Mouse (Mus musculus): ENCODE results near the gene Appbp2.

Appbp2 gene

DNA sequence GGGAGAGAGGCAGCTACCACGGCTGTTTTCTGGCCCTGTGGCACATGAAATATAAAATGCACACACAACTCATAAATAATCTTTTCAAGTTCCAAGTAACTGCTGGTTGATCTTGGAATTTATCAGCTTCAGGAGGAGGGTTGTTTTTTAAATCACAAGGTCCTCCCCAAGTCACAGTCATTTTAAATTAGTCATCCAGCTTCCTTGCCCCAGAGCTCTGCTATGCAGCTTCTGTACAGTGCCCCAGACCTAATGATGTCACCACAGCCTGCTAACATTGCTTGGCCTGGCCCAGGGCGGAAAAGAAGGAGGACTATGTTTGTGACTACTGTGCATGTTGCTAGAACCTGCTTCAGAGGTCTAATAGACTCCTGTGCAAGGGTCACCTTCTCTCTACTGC lies 77.6 kb downstream of the Appbp2 start:
- DNase-seq (ENCODE audit: low spot score in 2 of 2), result no peak

DNA sequence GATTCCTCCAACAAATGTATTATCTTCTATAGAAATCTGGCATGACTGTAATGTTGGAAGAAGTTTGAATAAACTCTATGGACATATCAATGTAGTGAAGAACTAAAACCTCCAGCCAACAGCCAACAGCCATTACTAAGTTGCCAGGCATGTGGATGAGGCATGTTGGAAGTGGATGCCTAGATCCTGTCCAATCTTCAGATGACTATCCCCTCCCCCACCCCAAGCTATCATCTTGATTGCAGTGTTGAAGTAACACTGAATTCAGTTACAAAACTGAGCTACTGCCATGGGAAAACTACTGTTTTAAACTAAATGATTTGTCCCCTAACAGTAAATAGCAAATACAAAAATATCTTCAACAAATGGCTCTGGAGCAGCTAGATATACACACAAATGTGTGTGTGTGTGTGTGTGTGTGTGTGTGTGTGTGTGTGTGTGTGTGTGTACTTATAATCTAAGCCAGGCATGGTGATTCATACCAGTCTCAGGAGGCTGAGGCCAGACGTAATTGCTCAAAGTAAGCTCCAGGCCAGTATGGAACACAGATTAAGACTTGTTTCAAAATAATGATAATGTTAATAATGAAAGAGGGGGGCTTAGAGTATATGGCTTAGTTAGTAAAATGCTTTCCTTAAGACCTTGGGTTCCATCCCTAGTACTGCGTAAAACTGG lies 82.5 kb downstream of the Appbp2 start:
- no peak for DNase-seq (ENCODE audit: low spot score in 2 of 2)

DNA sequence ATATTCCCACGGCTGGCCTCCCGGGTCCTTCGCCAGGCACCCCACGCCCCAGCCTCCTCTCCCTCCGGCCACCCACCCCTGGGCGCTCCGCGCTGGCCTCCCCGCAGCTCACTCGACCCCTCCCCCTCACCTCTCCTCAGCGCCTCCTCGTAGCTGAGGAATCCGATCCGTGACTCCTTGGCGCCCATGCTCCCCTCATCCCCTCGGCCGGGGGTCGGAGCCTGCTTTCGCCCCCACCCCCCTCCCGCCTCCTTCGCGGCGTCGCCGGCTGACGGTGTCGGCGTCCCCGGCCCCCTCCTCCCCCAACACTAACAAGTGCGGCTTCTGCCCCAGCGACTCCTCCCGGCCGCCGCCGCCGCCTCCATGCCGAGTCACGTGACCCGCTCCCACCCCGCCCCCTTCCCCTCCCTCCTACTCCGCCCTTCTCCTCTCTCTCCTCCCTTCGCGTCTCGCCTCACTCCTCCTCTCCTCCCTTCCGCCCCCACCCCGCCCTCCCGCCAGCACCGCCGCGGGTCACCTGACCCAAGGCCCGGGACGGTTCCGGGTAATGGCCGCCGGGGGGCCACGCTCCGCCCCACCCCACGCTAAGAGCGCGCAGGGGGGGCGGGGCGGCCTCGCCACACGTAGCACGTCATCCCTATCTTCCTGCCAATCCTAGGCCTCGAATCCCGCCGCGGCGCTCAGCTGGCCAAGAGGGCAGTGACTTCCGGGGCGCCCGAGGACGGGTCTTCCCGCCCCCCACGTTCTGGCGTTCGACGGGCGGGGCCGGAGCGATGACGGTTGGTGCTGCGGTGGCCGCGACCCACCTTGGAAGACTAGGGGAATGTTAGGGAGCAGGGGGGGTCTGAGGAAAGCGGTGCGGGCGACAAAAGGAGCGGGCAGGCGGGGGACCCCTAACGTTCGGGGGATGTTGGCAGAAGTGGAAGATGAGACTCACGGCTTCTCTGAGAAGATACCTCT lies 95.1 kb downstream of the Appbp2 start, which contains the start of gene Usp32:
Gene Usp32, minus strand, starts transcription at position 581 of the 960 bp plus-strand sequence.
- DNase-seq (ENCODE audit: low spot score in 2 of 2), result peak; percentile 96 to 97

GRCm38 (mm10) chr11:85138776-85139474 lies 96.0 kb downstream of the Appbp2 start:
- DNase-seq (ENCODE audit: low spot score in 2 of 2), result peak in 1 of 2 experiments; percentile 15

All from spleen, postnatal 4 days (tissue).